Mouse (Mus musculus): ENCODE results near the gene Izumo4.

The Izumo4 gene

DNA sequence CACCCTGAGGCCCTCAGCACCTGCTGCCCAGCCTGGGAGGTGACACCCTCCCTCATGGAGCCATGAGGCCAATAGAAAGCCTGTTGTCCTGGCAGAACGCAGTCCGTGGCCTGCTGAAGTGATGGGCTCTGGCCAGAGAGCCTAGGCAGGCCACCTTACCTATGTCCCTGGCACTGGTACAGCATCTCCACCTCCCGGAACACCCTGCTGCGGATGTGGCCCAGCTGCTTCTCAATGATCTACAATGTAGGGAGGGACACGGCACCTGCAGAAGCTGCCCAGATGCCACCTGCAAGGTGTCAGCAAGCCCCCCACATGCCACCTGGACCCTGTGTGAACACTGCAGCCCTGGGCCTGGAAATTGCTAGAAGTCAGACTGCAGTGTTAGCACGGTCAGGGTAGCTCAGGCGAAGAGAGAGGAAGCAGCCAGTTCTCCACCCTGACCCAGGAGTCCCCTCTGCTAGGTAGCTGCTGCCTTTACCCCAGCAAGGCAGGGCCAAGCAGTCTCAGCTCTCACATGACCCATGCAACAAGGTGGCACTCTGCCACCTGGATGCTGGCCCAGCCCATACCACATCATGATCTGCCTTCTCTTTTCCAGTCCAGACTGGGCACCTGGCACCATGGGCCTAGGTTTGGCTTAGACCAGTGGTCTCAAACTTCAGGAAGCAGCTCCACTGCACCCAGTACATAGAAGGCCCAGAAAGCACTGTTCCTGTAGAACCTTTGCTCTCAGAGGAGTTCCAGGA, 32.1 kb upstream of the Izumo4 start:
- in situ Hi-C loops (cut with MseI, MboI), result no loop called here

DNA sequence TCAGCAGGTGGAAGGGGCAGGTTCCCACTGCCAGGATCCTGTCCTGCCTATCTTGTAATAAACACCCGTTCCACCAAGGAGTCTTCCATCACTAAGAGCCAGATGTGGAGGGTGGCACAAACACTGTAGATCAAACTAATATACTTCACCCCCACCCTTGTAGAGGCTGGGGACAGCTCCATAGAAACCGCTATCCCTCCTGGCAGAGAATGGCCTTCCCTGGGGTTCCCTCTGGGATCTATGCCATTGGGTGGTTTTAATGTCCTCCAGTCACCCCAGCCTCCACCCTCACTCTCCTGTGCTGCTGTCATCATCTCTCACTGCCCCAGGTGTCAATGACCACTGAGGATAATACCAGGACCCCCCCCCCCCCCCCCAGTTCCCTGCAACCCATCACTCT, 31.5 kb upstream of the Izumo4 start:
- in situ Hi-C loops (cut with MseI, MboI), result no loop called here

DNA sequence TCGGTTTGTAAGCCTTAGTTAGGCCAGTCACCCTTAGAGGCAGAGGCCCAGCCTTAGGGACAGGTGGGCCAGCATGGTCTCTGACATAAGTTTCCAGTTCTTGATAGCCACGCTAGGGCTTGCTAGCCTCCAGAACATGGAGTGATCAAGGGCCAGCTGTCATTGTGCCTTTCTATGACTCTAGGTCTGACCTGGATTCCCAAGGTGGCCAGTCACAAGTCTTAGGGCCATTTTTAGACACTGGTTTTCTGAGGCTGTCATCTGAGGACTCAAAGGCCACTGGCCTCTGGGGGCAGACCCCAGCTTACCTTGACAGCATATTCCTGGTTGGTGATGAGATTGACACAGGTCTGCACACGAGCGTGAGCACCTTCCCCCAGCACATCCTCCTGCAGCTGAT, 30.7 kb upstream of the Izumo4 start:
- in situ Hi-C loops (cut with MseI, MboI), result no loop called here

DNA sequence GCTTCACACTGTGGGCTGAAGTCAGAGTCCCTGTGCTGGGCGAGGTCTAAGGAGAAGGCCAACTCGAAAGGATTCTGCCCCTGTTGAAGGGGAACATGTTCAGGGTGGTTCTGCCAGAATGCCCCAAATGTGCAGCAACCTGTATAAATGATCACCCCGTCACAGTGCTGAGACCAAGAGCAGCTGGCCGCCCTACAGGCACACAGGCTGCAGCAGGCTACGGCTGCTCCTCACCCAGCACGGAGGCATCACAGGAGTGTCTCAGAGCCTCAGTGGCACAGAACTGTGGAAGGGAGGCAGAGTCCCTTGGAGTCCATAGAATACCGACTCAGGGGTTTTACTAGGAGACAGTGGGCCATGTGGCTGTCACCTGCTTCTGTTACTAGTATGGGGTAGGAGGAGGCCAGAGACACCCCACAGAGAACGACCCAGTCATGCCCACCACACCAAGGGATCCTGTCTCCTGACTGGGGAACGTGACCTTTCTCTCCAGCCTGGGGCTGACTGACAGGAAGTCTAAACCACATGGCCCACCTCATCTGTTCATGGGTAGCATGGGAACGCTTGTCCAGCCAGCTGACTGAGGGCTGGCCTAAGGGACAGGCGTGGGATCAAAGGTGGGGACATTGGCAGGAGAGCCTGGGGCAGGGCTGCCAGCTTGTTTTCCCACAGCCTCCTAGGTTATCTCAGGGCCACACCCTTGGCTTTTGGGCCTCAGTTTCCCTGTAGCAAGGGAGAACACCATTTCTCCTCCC, 29.9 kb upstream of the Izumo4 start:
- in situ Hi-C loops (cut with MseI, MboI), result no loop called here

DNA sequence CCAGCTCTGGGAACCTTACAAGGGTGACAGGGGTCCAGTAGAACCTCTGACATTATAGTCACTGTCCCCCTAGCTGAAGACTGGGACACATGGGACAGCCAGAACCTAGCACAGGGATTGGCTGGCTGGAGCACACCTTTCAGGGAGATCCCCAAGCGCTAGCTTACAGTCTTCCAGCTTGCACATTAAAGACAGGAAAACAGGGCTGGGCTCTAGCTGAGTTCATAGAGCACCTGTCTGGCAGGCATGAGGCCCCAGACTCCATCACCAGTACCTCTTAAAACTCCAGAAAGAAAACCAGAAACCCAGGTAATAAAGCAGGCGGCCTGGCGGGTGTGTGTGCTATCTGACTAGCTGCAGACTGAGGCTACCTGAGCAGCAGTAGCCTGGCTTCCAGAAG, 28.3 kb upstream of the Izumo4 start:
- in situ Hi-C loops (cut with MseI, MboI), result no loop called here

DNA sequence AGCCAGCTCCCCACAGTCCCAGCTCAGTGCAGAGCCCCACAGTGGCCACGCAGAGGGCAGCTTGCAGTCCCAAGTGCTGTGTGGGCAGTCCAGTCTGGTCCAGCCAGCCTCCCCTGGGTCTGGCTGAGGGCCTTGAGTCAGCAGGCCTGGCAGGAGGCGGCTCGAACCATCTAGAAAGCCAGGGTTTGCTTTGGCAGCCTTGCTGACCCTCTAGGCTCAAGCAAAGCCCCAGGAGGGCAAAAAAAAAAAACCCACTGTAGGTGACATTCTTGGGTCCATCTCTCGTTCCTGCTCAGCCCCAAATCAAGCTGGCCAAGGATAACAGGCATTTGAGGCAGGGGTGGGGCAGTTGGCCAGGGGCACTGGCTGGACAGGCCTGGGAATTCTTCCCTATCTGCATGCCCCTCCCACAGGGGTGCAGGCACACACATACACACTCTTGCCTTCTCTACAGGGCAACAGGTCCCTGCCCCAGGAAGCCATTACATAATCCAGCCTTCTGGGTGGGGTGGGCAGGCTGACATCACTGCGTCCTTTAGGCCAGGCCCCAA, 27.7 kb upstream of the Izumo4 start:
- in situ Hi-C loops (cut with MseI, MboI), result no loop called here

DNA sequence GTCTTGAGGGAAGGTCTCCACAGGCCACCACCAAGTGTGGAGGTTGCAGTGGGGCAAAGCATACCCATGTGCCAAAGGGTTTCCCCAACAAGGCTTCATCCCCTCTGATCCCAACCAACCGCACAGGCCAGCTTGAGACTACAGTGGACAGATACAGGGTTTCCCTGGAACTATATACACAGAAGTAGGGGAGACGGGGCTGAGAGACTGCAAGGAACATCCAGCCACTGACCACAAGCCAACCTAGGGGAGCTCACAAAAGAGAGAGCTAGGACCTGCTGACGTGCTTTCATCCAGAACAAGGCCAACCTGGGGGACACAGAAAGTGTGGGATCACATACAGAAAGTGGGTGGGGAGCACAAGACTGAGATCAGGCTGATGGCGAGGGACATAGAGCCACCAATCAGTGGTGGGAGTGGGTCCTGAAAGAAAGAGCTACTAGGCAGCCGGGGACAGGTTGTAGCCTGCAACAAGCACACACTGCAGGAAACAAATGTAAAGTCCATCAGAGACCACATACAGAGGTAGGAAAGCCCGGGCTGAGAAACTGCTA, 27.1 kb upstream of the Izumo4 start:
- in situ Hi-C loops (cut with MseI, MboI), result no loop called here

DNA sequence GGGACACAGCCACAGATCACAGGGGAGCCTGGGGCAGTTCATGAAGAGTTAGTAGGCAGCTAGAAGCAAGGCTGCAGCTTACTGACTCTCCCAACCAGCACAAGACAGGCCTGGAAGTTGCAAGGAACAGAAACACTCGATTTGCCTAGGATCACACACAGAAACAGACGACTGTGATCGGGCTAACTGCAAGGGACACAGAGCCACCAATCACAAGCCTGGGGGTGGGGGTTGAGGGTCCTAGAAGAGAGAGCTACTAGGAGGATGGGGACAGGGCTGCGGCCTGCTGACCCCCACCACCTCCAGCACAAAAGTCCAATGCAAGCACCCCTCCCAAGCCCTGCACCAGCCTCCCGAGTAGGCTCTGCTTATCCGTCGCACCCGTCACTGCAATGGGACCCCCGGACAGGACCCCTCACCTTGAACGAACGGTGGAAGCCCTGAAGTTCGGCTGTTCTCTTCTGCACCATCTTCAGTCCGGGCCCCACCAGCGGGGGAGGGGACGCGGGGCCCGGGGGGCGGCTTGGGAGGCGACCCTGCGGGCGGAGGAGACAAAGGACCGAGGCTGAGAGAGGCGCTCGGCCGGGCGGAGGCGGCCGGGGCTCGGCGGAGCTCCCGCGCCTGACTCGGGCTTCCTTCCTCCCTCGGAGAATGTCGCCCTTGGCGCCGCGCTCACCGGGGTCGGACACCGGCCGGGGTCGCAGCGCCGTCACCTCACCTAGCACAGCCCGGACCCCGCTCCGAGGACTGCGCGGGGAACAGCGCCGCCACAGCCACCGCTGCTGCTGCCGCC, 26.4 kb upstream of the Izumo4 start:
- in situ Hi-C loops (cut with MseI, MboI), result no loop called here

DNA sequence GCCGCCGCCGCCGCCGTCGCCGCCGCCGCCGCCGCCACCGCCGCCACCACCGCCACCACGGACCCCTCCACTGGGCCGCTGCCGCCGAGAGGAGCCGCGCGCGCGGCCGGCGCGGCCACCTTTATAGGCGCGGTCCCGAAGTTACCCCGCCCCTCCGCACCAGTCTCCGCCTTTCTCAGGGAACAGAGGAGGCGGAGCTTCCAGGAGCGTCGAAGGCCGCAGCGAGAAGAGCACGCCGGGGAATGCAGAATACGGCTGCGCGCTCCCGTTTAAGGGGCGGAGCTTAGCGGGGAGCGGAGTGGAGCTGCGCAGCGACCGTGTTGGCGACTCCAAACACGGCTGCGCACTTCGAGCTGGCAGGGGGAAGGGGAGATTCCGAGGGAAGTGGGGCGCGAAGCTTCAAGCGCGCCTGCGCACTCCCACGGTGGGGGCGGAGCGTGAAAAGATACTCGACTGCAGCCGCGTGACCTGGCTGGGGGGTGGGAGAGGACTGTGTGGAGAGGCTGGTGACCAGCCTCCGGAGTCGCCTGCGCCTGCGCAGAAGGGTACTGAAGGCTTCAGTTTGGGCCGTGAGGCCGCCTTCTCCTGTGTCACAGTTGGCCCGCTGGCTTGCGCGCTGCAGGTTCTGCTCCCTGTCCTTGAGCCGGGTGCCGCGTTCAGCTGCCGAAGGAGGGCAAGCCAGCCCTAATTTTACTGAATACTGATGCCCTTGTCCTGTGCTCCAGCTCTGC, 25.6 kb upstream of the Izumo4 start:
- in situ Hi-C loops (cut with MseI, MboI), result no loop called here

DNA sequence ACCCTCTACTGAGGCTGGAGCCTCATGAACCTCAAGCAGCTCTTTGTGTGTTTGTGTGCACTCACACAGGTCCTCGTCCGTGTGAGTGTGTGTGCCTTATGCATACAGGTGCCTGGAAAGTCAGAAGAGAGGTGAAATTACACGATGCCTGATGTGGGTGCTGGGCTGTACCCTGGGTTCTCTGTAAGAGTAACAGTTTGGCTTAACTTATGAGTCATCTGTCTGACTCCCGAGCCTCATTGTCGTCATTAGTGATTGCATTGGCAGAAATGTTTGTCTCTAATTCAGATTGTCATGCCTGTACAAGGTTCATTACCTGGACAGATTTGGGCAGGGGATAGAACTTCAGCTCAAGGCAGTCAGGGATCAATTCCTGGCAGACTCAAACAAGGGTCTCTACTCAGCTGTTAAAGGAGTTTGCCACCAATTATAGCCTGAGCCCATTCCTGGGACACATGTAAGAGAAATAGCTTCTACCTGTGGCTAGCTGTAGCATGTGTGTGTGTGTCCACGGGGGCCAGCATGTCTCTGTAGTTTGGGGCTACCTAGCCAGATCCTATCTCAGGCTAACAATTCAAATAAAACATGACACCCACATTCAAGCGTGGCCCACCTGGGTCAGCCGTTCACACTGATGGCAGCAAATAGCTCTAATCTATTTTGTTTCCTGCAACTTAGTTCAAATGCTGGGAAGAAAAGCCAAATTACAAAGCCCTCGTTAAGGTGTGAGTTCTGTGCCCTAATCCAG, 24.7 kb upstream of the Izumo4 start:
- in situ Hi-C loops (cut with MseI, MboI), result no loop called here

DNA sequence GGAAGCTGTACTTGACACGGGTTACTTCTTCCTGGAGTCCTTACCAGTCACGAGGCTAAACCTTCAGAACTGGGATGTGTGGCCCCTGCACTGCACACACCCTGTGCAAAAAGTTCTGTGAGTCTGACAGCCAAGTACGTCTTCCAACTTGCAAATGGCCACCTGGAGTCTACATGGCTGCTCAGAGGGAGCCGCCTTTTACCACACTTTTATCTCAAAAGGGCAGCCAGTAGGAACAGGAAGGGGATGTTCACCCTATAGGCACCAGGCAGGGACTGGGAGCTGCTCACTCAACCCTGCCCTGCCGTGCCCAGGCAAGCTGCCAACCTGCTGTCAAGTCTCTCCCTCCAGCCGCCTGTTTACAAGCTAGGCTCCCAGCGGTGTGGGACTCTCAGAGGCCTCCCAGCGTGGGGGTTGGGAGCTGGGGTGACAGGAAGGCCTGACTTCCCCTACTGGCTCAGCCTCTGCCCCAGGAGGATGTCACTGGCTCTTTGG, 24.0 kb upstream of the Izumo4 start, which contains the start of gene Mknk2:
Mknk2 (minus strand) TSS at position 171 of the 495 bp plus-strand sequence.
- in situ Hi-C loops (cut with MseI, MboI), result no loop called here

DNA sequence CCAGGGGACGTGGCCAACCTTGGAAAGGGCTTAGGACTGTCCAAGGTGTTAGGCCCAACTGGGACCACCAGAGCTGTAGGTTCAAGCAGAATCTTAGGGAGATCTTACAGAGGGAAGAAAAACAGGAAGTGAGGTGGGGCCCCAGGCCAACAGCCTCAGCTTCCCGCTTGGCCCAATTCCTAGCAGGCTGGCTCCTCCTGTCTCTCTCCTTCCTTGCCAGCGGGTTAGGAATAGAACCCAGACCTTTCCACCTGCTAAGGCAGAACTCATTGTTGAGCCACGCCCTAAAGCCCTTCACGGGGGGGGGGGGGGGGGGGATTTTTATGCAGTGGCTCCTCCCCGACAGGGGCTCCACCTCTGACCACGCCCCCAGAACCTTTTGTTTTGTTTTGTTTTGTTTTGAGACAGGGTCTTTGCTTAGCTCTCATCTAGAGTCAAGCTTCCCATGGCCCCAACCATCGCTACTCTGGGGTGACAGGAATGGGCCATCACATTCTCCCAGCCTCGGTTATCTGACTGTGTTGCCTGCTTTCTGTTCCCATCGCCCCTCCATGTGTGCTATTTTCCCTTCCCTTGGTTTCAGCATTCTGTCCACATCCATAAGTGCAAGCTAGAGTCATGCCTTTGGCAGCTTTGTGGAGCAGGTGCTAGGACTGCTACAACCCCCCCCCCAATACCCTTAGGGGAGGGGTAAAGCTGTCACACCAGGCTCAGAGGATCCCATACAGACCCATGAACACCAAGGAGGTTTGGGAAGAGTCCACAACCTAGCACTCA, 23.2 kb upstream of the Izumo4 start:
- in situ Hi-C loops (cut with MseI, MboI), result no loop called here

DNA sequence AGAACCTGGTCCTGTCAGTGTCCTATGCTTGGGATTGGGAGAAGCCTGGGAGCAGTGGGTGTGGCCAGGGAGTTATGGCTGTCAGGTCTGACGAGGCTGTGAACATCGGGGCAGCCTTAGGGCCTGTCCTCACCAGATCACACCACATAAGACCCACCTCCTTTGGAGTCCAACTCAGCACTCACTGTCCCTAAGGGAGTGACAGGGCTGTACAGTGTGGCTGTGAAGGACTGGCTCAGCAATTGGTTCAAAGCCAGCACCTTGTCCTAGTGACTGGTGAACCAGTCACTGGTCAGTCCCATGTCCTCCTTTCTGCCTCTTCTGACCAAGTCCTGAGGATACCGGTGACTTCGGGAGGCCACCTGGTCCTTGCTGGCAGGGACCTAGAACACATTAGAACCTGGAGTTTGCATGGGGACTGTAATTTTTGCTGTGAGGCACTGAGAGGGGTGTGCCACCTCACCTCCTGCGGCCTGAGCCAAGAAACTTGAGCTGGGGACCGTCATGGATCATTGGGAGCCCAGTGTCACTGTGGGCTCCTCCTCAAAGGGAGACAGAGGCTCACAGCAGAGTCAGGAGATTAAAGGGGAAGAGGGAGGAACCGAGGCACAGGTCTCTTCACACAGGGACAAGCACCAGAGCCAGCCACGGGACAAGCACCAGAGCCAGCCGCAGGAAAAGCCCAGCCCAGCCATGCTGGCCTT, 22.3 kb upstream of the Izumo4 start:
- in situ Hi-C loops (cut with MseI, MboI), result no loop called here

DNA sequence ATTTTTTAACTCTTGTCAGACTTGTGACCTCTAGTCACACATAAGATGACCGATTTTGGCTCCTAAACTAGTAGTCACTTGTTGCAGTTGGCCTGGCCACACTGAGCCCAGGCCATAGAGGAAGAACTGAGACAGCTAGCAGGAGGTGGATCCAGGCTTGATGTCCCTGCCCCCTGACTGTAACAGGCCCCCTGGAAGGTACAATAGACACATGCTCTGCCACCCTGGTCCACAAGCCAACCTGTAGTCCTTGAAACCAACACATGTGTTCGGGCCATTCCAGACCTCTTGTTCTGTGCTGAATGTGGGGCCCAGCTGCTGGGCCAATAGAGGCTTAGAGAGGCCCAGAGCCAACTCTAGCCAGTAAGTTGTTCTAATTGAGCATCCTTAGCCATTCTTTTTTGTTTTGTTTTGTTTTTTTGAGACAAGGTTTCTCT, 21.7 kb upstream of the Izumo4 start:
- in situ Hi-C loops (cut with MseI, MboI), result no loop called here

DNA sequence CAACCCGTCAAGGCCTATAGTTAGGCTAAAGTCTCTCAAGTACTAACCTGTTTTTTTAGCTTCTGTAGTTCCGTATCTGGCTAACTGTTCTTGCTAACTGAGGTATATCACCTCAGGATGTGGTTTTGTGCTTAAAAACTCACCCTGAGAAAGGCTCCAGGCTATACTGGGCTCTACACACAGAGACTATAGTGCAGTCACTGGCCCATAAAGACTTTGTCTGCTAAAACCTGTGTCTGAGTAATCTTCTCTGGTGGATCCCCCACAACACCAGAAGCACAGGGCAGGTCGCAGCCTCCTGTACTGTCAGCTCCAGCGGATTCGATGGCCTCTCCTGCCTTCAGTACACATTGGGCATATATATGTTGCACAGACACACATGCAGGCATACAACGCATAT, 20.0 kb upstream of the Izumo4 start:
- in situ Hi-C loops (cut with MseI, MboI), result no loop called here

DNA sequence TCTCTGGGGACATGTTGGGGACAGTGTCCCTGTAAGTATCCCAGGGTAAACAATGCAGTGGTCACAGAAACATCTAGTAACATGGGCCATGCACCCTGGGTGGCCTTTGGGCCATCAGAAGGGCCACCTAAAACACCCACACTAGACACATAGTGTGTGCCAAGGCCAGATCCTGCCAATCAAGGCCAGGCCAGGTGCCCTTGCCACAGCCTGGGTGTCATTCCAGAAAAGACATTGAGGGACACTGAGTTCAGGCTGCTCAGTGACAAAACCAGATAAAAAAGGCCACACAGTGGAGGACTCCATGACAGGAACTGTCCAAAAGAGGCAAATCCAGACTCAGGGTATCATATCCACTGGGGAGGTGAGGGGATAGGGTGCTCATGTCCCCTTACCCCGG, 18.3 kb upstream of the Izumo4 start:
- in situ Hi-C loops (cut with MseI, MboI), result no loop called here

DNA sequence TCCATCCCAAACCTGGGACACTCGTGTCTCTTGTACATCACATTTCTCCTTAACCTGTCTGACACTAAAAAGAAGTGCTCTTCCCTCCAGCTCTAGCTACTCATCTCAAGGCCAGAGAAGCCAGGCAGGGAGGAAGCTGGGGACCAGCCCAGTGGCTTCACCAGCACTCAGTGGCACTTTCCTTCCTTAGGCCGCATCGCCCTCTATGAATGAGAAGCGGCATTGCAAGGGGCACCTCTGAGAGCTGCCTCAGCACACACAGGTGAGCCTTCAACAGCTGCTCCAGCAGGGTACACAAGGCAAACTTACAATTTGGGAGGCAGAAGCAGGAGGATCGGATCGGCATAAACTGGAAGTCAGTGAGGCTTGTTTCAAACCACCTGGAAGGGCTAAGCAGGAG, 17.8 kb upstream of the Izumo4 start:
- in situ Hi-C loops (cut with MseI, MboI), result no loop called here

DNA sequence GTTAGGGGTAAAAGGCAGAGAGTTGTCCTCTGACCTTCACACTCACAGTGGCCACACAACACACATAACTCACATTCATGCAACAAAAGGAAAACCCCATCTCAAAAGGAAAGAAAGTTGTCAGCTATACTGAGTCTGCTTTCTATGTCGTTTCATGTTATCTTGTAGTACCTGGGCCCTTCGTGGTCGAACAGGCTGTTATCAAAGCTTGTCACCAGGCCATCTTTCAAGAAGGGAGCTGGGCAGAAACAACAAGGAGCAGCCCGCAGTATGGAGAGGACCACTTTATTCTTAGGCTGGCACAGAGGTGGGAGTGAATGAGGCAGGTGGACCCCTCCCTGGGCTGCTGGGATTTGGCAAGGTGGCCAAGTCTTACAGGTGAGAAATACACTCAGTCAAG, 17.0 kb upstream of the Izumo4 start:
- in situ Hi-C loops (cut with MseI, MboI), result no loop called here

DNA sequence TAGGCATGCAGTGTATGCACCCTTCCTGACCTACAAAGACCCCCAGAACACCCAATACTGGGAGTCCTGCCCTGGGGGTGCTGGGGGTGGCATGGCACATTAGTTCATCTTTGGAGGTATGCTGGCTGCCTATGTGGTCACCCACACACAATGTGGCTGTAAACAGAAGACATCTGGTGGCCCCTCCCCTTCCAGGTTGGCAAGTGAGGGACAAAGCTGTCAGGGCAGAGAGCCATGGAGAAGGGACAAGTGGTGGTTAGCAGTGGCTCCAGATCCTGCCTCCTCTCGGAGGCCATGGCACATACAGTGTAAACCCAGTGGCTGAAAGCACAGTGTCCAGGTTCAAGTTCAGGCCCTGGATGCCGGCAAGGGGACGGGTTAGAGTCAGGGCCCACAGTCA, 15.4 kb upstream of the Izumo4 start:
- in situ Hi-C loops (cut with MseI, MboI), result no loop called here

All from mouse trophoblast stem cell (cell line).